Mouse (Mus musculus) layer of hippocampus, postnatal 36 days (tissue): Measurements from ENCODE around the gene Tectb. TPM values are rescaled to one million over a fixed set of nuclear protein-coding genes. Genes with fewer than 3 reads are reported as not detected.
"Not testable (repeated sequence)": the region's sequence is repeated elsewhere in the genome, so short reads cannot be mapped to it uniquely, and the experiment has no call there.

Experiments used
- DNase-seq, 2 experiments: peaks; one replicate each; pipeline ENCODE4 v3.0.0; 2022
- total RNA-seq, 2 experiments: library from RNA; stranded (reverse); gene quantifications; 2 replicates each; pipeline ENCODE4 v1.2.3; 2021

Gene Tectb
- total RNA-seq, result not detected

- no peak for DNase-seq
These were observed at the start of gene Tectb for GRCm38 (mm10) chr19:55180433-55180832. Gene Tectb (plus strand): TSS chr19:55180733.

- no peak for DNase-seq
These were observed 48.8 kb upstream of the Tectb start for GRCm38 (mm10) chr19:55131747-55132146.

- no peak for DNase-seq
These were observed 48.1 kb upstream of the Tectb start for GRCm38 (mm10) chr19:55132476-55132875.

- DNase-seq, result no peak
These were observed 46.0 kb upstream of the Tectb start for GRCm38 (mm10) chr19:55134521-55134920.

- no peak for DNase-seq
These were observed 44.6 kb upstream of the Tectb start for GRCm38 (mm10) chr19:55135918-55136317.

GRCm38 (mm10) chr19:55136693-55137427 is 43.7 kb upstream of the Tectb start:
- DNase-seq, result no peak

GRCm38 (mm10) chr19:55137884-55138283 is 42.6 kb upstream of the Tectb start:
- DNase-seq, result no peak

GRCm38 (mm10) chr19:55138506-55138905 is 42.0 kb upstream of the Tectb start:
- no peak for DNase-seq

GRCm38 (mm10) chr19:55139301-55139700 is 41.2 kb upstream of the Tectb start:
- DNase-seq, result no peak

- DNase-seq, result no peak
These were observed 36.9 kb upstream of the Tectb start for GRCm38 (mm10) chr19:55143391-55144300.

- no peak for DNase-seq
These were observed 35.8 kb upstream of the Tectb start for GRCm38 (mm10) chr19:55144691-55145090.

- no peak for DNase-seq
These were observed 35.4 kb upstream of the Tectb start for GRCm38 (mm10) chr19:55145136-55145535.

GRCm38 (mm10) chr19:55147568-55147967 is 33.0 kb upstream of the Tectb start:
- no peak for DNase-seq

GRCm38 (mm10) chr19:55148109-55148508 is 32.4 kb upstream of the Tectb start:
- DNase-seq, result no peak

- no peak for DNase-seq
These were observed 30.9 kb upstream of the Tectb start for GRCm38 (mm10) chr19:55149646-55150045.

GRCm38 (mm10) chr19:55152274-55152673 is 28.3 kb upstream of the Tectb start:
- DNase-seq, result not testable (repeated sequence)

GRCm38 (mm10) chr19:55152983-55153382 is 27.6 kb upstream of the Tectb start:
- DNase-seq, result no peak

- no peak for DNase-seq
These were observed 23.5 kb upstream of the Tectb start for GRCm38 (mm10) chr19:55157029-55157428.

GRCm38 (mm10) chr19:55158606-55159005 is 21.9 kb upstream of the Tectb start:
- peak in 1 of 2 experiments; percentile 5 for DNase-seq

- DNase-seq, result no peak
These were observed 20.7 kb upstream of the Tectb start for GRCm38 (mm10) chr19:55159826-55160225.

GRCm38 (mm10) chr19:55162271-55162670 is 18.3 kb upstream of the Tectb start:
- DNase-seq, result no peak

- DNase-seq, result no peak
These were observed 16.4 kb upstream of the Tectb start for GRCm38 (mm10) chr19:55164162-55164561.

GRCm38 (mm10) chr19:55165183-55165865 is 15.2 kb upstream of the Tectb start:
- DNase-seq, result no peak
